Mouse (Mus musculus): ENCODE data around the gene Ginm1. TPM values are rescaled to one million over a fixed set of nuclear protein-coding genes. Genes with fewer than 3 reads are reported as not detected.

The Ginm1 gene
- total RNA-seq (2021) = 10 to 100 TPM; 76.1 to 83.5 TPM

DNA sequence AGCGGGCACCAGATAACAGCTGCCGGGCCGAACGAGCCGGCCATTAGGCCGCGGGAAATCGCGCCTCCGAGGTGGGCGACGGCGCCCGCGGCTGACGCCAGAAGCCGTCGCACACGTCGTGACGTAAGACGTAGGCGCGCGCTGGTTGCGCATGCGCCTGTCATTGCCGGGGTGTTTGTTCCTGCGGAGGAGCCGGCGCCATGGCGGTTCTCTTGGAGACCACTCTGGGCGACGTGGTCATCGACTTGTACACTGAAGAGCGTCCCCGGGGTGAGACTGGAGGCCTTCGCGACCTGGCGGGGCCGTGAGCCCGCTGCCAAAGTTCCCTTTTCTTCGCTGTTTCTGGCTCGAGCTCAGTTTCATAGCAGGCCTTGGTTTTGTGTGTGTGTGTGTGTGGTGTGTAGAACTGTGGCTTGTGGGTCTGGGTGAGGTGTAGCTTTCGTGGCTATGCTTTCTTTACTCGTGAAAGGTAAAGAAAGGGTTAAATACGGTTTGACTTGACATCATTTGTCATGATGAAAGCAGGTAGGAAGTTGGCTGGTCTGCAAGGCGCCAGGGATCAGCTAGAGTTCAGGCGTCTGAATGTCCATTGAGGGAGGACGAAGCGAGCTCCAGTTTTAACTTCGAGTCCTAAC, at the start of gene Ginm1, which contains the start of gene Ppil4:
Gene Ginm1, minus strand, starts transcription at position 74 of the 635 bp plus-strand sequence.
Gene Ppil4, plus strand, starts transcription at position 141 of the 635 bp plus-strand sequence.
- DNase-seq = peak; percentile 91 to 94
- intact Hi-C loops (cut with DNase I) = no loop called here

DNA sequence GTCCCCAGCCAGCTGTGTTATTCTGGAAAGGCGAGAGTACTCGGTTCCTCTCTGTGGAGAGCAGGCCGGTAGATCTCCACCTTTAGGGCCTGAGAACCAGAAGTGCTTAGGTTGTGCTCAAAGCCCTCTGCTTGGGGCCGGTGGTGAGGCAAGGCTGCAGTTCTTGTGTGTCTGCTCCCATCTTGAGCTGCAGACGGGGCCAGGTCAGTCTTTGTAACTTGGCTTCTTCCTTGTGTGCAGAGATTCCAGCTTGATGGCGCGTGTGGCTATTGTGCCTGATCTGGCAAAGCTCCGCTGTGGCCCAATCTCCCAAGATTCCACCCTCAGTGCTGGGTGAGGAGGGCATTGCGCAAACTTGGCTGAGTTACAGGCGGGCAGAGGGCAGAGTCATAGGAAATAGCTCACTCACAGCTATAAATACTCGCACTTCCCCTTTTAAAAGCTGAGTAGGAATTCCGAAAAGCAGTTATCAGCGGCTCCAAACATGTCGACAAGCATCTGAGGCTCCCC, 49.0 kb upstream of the Ginm1 start:
- intact Hi-C loops (cut with DNase I) = no loop called here

DNA sequence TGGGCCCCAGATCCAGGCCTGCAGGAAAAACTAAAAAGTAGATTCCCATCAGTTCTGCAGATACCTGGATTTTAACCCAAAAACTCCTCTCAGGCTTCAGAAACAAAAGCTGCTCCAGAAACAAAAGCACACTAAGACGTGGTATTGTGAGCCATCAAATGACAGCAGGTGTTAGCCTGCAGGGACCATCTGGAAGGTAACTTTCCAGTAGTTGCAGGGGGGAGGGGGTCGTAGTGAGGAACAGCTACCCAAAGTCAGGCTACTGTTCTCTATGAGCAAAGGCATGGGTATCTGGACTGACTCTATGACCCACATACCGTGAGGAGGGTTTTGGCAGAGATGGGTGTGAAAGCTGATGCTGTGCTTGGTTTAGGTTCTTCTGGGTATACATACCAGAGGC, 48.2 kb upstream of the Ginm1 start:
- intact Hi-C loops (cut with DNase I) = no loop called here
- DNase-seq = no peak

More for the DNA sequence above, 49.0 kb upstream of the Ginm1 start:
- peak; percentile 88 for DNase-seq

DNA sequence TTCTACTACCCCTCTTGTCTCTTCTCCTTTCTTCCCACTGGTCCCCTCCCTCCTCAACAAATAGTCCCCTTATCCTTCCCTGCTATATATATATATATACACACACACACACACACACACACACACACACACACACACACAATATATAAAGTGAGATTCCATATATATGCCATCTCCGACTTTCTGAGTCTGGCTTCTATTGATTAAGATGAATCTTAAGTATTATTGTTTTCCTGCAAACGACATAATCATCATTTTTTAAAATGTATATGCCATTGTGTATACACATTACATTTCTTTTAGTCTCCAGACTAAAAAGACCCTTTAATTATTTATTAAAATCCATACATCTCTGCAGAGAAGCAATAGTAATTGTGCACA, 47.7 kb upstream of the Ginm1 start:
- intact Hi-C loops (cut with DNase I) = no loop called here
- no peak for DNase-seq

DNA sequence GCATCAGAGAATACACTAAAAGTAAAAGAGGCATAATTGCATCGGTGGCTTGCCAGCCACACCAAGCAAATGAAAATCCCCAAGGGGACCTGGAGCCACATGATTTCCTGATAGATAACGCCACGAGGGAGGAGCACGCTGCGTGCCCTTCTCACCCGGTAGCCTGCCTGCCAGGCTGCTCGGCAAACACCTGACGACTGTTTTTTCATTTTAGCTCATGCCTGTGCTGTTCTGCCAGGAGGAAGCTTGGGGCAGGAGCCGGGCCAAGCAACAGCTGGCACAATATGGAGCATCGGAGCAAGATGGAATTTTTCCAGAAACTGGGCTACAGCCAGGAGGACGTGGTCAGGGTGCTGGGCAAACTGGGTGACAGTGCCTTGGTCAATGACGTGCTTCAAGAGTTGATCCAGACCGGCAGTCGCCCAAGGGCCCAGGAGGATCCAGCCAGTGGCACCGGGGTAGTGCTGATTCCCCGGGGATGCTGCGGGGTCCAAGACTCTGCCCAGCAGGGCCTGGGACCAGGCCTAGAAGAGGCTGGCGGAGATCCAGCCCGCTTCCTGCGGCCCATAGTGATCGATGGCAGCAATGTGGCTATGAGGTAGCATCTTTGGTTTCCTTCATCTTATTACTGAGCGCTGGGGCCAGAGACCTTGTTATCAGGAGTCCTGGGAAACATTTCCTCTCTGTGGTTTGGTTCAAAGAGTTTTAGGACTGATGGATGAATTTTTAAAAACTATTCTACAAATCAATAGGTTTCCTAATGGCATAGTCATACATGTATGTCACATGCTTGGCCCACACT, 47.1 kb upstream of the Ginm1 start:
- intact Hi-C loops (cut with DNase I) = no loop called here
- DNase-seq = peak; percentile 32 to 34

DNA sequence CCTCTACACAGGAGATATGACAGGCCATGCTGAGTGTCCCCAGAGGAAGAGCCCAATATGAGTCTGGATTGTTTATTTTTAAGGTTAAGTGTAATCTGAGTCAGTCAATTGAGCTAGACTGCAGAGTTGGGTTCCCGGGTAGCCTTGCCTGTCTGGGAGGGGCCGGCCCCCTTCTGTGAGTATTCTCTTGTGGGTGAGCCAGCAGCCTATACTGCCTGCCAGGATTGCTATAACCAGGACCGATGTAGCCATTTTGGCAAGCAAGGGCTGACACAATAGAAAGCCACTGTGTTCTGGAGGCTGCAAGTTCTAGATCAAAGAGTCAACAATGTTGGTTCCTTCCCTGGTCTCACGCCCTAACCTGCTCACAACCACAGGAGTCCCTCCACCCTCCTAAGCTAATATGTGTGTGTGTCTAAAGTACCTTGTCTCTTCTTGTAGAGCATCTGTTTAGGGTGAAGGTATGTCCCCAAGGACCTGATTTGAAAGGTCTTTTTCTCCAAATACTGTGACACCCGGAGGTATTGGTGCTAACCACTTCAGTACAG, 46.3 kb upstream of the Ginm1 start:
- intact Hi-C loops (cut with DNase I) = no loop called here

DNA sequence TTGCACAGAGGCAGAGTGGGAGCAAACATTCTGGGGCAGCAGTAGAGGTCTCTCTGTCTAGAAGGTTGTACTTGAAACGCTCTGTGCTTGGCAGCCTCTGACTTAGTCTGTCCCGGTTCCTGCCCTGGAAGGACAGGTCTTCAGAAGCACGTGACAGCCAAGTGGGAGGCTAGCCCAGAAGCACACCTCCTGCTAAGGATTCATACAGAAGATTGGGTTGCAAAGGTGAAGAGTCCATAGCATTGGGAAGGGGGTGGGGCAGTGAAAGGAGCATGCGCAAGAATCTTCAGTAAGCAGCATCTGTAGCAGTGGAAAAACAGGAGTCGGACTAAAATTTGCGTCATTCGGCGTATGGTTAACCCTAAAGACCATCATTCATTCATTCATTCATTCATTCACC, 45.4 kb upstream of the Ginm1 start:
- no peak for DNase-seq
- intact Hi-C loops (cut with DNase I) = no loop called here

More for the DNA sequence above, 46.3 kb upstream of the Ginm1 start:
- no peak for DNase-seq

DNA sequence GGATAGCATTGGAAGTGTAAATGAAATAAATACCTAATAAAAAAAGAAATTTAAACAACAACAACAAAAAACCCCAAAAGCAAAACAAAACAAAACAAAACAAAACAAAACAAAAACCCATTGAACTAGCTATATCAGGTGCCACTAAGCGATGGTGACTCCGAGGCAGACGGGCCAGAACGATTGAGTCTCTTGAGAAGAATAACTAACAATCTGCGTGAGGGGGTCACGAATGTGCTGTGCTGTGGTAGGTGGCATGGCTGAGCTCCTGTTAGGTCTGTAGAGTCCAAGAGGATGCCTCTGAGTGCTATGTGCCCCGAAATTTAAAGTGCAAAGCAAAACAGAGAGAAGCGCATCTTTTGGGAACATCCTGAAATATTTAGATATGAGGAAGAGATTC, 44.8 kb upstream of the Ginm1 start:
- intact Hi-C loops (cut with DNase I) = no loop called here
- DNase-seq = no peak

DNA sequence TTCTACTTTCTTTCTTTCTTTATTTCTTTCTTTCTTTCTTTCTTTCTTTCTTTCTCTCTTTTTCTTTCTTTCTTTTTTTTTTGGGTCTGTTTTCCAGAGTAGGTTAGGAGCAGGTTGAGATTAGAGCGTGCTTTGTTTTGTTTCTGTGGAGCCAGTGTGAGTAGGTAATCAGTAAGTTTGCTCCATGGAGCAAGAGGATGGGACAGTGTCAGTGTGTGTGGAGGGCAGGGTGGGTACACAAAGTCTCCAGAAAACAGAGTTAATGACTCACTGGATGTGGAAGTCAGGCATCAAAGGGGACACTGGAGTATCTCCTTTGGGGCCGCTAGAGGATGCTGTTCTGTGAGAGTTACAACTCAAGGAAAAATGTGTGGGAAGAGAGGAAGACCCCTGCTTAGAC, 44.3 kb upstream of the Ginm1 start:
- no peak for DNase-seq
- intact Hi-C loops (cut with DNase I) = no loop called here

DNA sequence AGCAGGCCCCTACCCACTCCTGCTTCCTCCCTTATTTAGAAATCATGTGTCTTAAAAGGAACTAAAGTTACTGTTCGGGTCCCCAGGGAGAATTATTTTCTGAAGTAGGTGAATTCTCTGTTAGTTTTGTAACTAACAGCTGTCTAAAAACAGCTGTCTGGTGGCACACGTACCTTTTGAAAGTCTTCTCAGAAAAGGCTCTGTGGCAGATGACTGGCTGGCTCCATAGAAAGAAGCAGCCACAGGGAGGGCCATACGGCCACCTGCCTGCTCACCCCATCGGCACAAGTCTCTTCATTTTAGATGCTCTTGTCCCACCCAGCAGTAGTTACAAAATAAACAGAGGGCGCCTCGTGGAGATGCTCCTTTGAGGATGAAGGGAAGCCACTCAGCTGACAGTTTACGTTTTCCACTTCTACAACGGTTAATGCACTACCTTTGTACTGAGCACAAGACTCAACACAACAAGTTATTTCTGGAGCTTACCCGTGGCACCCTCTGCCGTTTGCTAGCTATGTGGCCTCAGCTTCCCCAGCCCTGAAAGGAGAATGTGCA, 42.1 kb upstream of the Ginm1 start:
- DNase-seq = no peak
- intact Hi-C loops (cut with DNase I) = no loop called here

DNA sequence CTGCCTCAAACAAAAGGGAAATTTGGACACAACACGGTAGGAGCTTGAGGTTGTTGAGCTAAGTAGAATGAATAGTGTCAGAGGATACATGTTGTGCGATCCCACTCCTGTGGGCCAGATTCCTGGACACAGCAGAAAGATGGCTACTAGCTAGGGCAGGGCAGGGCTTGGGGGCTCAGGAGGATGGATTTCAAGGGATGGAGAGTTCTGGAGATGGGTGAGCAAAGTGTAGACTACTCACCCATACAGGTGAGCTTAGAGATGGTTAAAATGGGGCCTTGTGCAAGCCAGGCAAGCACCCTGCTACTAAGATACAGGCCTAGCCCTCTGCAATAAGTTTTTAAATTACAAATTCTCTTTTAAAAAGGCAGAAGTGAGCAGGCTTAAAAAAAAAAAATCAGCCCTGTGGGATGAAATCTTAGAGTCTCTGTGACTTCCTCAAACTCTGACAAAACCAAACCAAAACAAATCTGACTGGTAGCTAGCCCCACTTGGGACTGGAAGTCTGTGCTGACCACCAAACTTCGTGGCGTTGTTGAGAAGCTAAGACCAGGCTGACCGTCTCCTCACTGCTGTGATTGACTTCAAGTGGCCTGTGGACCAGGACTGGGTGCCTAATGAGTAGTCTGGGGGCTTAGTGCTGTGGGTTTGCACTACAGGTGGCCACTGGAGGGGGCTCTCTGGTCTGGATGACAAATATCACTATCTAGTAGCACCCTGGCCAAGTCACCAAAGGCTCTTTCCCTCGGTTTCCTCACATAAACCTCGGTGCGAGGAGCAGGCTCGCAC, 40.9 kb upstream of the Ginm1 start:
- intact Hi-C loops (cut with DNase I) = no loop called here
- DNase-seq = no peak

DNA sequence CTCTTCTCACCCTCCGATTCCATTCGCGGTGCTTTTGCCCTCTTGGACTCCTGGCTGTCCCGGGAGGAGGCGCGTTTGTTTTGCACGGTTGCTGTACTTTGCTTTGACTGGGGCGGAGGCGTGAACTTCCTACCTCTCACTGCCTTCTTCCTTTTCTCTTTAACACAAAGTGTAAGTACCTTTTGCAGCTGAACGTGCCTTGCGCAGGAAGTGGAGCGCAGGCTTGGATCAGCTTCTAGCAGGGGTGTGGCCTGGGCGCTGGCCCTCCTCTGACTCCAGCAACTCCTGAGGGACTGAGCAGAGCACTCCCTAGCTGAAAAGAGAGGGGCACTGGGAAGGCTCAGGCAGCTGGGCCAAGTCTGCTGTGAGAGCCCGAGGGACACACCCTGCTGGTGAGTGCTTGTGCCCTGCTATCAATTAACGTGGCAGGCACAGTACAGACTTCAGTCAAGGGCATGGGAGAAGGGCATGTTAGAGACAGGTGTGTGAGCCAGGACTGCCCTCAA, 39.6 kb upstream of the Ginm1 start, which contains the start of gene Zc3h12d:
Gene Zc3h12d, plus strand, starts transcription at position 300 of the 506 bp plus-strand sequence.
- DNase-seq = peak; percentile 52
- intact Hi-C loops (cut with DNase I) = no loop called here

DNA sequence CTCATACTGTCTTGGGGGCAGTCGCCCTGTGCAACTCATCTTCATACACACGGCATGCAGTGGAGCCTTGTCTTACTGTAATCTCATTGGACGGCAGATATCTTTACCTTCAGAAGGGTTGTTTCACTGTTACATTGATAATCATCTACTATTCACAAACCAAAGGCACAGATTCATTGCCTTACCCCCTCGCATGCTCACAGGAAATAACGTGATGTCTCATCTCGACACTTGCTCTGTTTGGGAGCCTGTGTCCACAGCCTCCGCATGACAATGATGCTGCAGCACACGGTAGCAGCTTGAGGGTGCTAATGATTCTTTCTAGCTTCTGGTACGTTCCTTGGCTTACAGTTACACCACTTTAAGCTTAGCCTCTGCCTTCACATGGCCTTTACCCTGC, 33.5 kb upstream of the Ginm1 start:
- no peak for DNase-seq
- intact Hi-C loops (cut with DNase I) = no loop called here

DNA sequence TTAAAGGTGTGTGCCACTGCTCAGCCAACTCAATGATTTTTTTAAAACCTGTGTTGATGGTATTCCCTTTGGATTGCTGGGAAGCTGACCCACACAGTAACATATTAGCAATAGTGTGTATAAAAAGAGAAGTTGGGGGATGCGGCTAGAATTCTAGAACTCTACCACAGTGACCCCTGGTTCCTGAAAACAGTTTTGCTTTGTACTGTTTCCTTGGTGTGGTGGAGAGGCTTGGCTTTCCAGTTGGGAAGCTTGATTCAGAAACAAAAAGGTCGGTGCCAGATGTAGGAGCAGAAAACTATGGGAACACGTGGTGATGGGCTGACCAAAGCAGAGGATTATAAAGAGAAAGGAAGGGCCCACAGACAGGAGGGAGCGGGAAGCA, 32.6 kb upstream of the Ginm1 start:
- DNase-seq = no peak
- intact Hi-C loops (cut with DNase I) = no loop called here

DNA sequence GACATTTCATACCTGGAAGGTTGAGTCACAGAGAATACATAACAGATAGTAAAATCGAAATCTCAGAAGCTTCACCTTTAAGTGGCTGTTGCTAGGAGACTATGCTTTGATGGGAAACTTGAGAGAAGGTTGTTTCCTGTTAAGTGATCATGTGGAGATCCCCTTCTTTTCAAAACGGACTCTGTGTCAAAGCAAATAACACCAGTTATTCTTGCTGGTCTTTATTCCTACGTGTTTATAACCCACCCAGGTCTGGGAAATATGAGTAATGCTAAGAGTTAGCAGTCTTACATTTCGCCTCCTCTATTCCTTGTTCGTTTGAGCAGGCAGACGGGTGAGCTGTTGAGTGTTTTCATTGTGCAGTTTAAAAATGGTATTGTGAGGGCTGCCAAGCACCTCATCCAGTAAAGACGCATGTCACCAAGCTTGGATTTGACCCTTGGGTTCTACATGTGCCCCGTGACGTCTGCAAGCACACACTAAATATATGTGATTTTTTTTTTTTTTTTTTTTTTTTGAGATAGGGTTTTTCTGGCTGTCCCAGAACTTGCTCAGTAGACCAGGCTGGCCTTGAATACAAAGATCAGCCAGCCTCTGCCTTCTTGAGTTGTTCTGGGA, 32.1 kb upstream of the Ginm1 start:
- intact Hi-C loops (cut with DNase I) = no loop called here

DNA sequence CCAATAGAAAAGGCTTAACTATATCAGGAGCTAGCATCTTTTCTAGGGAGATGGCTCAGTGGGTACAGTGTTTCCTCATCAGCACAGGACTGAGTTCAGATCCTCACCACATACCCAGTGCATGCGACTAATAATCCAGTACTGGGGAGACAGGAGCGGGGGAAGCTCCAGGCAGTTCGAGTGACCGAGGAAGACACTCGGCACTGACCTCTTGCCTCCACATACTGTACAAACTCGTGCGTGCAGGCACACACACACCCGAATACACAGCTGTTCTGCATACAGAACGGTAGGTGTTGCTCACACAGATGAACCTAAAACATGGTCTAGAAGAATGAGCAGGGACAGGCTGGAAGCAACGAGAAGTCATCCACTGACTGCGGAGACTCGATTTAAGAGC, 29.4 kb upstream of the Ginm1 start:
- no peak for DNase-seq
- intact Hi-C loops (cut with DNase I) = no loop called here

More for the DNA sequence above, 32.1 kb upstream of the Ginm1 start:
- DNase-seq = no peak

DNA sequence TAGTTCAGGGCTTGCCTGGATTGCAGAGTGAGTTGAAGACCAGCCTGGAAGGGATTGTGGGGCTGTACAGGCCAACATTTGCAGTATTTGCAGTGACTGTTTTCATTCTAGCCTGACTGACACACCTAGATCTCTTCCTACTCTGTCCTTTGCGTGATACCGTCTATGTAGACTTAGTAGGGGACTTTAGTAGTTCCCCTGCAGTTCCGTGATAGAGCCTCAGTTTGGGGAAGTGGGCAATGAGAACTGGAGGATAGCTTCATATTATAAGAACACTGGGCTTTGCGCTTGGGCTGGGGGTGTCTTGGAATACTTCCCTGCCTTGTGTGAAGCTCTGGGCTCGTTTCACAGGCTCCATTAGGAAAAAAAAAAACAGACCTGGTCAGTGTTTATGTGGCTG, 27.5 kb upstream of the Ginm1 start:
- DNase-seq = no peak
- intact Hi-C loops (cut with DNase I) = no loop called here

DNA sequence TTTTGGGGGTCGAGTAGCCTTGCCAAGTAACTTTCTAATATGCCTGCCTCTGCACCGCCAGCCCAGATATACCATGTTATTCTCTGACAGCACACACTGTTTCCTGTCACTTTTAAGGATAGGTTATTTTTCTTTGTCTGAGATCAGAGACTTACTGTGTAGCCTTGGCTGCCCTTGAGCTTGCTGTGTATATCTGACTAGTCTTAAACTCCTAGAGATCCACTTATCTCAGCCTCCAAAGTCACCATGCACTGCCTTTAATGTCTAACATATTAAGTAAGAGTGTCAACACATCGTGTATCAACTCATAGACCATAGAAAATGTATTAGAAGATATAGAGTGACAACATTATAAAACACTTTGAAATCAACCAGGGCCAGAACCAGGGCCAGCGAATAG, 27.0 kb upstream of the Ginm1 start:
- intact Hi-C loops (cut with DNase I) = no loop called here
- no peak for DNase-seq

DNA sequence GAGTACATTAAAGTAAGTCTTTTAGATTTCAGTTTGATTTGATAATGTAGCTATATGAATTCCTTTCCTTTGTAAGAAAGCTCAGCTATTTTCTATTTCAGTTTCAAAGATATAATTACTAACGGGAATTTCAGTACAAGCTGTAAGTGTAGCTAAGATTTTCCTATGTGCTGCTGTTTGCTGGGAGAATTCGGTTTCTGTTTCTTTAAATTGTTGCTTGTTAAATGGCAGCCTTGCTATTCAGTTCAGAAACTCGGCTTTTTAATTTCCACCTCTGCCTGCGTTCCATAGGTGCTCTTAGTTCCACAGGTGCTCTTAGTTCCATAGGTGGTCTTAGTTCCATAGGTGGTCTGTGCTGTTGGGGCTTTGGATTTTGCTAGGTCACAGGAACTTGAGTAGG, 26.5 kb upstream of the Ginm1 start:
- intact Hi-C loops (cut with DNase I) = no loop called here
- DNase-seq = no peak

DNA sequence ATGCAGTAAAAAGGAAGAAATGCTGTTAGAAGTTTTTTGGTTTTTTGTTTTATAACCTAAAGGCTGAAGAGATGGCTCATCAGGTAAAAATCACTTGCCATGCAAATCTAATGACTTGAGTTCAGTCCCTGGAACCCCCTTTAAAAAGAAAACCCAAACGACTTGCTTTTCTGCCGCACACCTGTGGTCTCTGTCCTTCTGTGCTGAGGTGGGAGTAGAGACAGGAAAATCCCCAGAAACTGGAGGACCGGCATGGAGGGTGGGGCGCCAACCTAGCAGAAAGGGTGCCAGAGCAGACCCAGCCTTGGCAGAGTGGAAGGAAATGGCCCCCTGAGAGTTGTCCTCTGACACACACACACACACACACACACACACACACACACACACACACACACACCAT, 26.1 kb upstream of the Ginm1 start:
- intact Hi-C loops (cut with DNase I) = no loop called here
- no peak for DNase-seq
